Mouse (Mus musculus) urinary bladder, adult 18-20 months (tissue): ENCODE results near the gene Pcdh18.

Experiments
- DNase-seq, 2 experiments: peaks; one replicate each; pipeline ENCODE4 v3.0.0; 2022; ENCODE audit warnings: low spot score in 2 of 2, mixed read lengths in 2 of 2

Gene Pcdh18

DNA sequence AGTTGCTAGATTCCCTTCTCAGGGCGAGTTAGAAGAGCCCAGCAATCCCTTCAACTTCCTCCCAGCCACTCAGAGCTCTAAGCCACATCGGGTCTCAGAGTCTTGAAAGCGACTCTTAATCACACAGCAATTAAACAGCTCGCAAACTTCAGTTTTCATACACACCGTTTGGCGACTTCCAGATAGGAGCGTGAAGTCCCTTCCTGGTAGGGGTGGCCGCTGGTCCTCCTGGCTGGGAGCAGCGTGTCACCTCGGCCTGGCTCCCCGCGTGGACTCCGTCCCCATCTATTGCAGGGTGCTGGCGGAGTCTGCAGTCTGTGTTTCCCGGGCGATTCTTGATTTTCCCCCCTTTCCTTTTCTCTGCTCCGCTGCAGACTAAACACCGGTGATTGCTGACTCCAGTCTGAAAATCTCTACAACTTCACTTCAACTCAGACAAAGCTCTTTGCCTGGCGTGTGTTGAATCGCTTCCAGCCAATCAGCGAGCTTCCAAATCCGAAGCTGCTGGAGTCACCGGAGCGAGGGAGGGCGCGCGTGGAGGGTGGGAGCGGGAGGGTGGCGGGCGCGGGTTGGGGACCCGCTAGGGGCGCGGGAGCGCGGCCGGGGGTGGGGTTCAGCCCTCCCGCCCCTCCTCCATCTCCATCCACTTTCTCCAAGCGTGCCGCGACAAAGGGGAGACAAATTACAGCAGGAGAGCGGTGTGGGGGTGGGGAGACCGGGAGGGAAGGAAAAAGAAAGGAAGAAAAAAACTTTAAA is at the start of gene Pcdh18:
Gene Pcdh18 (minus strand): TSS at position 456 of the 756 bp plus-strand sequence.
- DNase-seq = peak; percentile 47 to 78

GRCm38 (mm10) chr3:49806823-49807222 is 49.7 kb upstream of the Pcdh18 start:
- no peak for DNase-seq

GRCm38 (mm10) chr3:49805511-49805910 is 48.4 kb upstream of the Pcdh18 start:
- no peak for DNase-seq

DNA sequence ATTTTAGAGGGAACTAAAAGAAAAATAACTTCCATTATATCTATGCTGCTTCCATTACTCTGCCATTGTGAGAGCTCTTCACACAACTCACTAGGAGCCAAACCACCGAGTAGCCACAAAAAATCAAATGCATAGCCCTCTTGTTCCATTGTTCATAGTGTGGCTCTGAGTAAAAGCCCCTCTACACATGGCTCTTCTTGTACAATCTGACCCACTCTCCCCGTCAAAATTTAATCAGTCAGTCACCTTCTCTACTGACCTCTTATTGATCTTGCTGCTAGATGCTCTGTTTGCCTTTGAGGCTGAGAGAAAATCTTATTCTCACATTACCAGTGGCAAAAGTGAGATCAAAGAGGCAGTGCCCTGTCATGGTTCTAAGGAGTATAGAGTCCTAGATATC is 31.2 kb upstream of the Pcdh18 start:
- no peak for DNase-seq

DNA sequence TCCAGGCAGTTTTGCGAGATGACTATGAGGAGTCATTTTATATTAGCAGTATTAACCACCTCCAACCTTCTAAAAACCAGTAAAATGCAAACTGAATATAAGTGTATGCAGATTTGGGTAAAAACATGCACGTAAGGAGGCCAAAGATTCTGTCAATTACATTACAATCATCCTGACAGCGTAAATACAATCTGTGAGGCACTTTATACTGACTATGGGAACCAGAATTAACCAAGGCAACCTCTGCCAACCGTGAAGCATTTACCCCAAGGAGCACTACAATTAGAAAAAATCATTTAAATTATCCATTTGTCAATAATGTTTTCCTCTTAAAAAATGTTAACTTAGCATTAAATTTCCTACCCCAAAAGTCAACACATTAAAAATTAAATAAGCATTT is 30.6 kb upstream of the Pcdh18 start:
- DNase-seq = no peak

DNA sequence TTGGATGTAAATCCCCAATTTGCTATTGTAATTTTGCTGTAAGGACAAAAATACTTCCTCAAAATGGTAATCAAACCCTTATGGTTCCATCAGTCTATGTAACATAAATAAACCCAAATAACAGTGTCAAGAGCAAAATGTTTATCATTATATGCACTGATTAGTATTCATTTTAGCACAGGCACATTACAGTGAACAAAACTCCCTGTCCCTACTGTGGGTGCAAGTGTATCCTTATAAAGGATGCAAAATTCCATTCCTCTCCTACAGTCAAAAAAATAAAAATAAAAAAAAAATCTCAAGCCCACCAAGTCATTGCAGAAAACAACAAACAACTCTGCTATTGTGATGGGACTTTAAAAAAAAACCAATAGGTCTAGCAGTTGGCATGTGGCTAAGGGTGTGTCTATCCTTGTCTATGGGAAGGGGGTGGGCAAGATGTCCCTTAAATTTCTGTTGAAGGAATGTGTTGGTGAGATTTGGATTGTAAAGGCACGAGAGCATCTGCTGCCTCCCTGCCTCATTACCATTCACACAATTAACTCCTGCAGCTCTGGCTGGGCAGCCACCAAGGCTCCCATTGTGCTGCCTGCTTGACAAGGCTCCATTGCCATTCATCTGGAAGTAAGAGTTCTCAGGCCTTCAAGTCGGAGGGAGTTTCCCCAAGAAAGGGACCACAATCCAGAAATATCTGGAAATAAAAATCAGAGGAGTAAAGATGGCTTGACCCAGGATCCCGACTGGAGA is 12.0 kb upstream of the Pcdh18 start:
- no peak for DNase-seq

GRCm38 (mm10) chr3:49762711-49763110 is 5.6 kb upstream of the Pcdh18 start:
- no peak for DNase-seq

DNA sequence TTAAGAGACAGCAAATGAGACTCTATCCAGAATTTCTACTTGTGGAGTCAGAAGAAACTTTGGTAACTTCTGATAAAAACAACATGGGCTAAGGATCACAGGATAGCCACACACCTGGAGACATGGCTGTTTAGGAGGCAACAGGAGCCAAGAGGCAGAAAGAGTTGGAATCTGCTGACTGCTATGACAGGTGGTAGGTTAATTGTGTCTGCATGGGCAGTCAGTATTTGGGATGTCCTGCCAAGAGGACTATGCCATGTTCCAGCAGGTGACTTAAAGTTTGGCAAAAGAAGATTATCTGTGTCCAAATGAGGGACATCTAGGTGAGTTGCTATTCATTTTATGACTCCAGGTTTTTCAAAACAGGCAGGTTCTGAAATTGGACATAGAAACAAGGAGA is 4.8 kb upstream of the Pcdh18 start:
- DNase-seq = no peak

DNA sequence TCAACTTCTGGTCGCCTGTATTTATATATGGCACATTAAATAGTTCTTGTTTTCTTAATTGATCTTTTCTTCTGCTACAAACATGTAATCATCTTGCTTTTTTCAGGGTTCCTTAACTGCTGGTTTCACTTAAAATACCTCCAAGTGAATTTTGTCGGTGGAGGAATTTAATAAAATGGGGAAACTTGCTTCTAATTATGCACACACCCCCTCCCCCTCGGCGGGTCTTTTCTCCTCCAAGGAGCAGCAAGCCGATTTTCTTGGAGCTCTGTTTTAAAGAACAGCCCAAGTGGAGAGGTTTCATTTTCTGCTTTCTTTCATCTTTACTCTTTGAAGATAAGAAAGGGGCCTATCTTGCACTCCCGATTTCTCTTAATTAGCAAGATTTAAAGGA is 498 bp upstream of the Pcdh18 start:
- DNase-seq = no peak

DNA sequence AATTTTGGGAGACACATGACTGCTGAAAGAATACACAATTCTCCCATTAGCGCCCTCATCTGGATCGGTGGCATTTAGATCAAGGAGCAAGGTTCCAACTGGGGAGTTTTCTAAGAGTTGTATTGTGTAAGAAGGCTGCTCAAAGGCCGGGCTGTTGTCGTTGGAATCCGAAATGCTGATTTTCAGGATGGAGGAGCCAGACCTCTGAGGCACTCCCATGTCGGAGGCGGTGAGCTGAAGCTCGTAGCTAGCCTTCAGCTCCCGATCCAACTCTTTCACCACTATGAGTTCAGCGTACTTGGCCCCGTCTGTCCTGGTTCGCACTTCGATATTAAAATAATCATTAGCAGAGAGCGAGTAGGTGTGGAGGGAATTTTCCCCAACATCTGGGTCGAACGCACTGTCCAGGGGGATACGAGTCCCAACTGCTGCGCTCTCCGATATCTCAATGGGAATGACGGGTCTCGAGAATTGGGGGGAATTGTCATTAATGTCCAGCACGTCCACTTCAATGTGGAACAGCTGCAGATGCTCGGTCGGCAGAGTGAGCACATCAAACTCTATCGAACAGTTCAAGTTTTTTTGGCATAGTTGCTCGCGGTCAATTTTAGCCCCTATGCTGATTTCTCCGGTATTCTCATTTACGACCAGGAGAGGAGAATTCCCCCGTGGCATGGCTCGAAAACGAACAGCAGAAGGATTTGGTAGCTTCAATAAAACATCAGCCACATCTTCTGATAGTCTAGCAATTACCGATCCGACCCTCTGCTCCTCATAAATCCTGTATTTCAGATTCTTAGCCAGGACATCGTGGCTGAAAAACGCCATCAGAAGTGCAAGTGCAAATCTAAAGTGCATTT is 909 bp downstream of the Pcdh18 start:
- DNase-seq = peak; percentile 23 to 52

DNA sequence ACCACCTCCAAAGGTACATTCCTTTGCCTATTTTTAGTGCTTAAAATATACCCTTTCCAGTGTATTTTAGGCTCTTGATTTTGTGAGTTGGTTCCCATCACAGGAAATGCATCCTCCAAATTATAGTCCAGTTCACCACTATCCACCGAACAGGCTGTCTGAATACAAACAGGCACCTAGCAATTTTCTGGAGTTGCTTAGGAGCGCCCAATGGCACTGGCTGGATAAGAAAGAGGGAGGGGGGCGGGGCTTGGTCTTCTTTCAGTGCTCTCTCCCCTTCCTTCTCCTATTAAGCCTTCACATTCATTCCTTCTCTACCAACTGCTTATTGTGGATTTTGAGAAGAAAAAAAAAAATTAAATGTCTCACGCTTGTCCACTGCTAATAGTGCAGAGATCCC is 4.4 kb downstream of the Pcdh18 start:
- no peak for DNase-seq

- DNase-seq = no peak
These were observed 7.4 kb downstream of the Pcdh18 start for GRCm38 (mm10) chr3:49749491-49750284.

- no peak for DNase-seq
These were observed 9.1 kb downstream of the Pcdh18 start for GRCm38 (mm10) chr3:49748054-49748453.

DNA sequence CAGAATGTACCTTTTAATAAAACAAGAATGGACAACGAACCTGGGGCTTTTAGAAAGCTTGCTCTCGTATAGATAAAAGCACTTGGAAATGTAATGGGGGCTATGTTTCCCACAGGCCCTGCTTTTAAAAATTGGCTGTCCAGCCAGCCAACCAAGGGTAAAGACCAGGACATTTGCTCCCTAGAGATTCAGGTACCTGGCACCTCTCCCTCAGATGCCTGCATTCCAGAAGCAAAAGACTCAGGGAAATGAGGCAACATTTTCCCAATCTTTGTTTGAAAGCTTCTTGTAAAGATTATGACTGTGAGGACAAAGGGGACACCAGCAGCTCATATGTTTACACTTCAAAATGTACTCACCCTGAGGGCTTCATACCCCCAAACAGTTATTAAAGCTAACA is 18.1 kb downstream of the Pcdh18 start:
- DNase-seq = no peak

DNA sequence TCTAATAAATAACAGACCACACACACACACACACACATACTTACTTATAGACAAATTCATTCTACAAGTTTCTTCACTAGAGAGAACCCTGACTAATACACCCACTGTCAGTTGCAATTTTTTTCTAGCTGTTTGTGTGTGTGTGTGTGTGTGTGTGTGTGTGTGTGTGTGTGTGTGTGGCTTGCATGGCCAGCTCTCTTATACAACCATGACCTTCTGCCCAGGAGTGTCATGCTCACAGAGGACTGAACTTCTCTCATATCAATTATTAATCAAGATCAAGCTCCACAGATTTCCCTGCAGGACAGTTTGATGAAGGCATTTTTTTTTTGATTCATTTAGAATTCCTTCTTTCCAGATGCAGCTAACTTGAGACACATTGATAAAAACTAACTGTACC is 18.6 kb downstream of the Pcdh18 start:
- DNase-seq = no peak

DNA sequence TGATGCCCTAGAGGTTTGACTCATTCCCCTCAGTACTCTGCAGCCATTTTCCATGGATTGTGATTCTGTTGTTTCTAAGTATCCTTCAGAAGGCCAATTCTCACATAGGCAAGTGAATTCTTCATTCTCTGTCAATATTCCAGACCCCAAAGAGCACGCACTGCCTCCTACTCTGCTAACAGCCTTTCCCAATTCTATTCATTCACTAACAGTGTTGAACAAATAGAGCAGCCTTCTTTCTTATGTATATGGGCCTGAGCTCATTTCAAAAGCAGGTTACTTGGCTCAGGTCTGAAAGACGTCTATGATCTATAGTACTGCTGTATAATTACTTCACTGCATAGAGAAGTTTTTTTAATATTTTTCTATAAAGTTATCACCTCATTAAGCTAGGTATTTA is 50.6 kb downstream of the Pcdh18 start:
- DNase-seq = no peak

DNA sequence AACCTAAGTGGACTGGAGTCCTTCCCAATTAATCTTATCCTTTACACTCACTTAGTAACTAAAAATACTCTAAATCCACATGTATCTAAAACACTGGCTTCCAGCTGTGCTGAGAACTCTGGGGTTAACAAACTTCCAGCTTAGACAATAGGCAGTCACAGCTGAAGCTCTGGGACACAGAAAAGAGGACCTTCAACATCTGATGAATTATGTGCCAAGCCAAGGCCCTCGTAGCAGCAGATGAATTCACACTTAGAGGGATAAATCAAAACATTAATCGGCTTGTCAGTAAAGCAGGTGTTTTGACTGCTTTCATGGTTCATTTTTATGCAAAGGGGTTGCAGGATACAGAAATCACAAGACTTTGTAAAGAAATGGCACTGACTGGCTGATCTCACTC is 57.2 kb downstream of the Pcdh18 start:
- no peak for DNase-seq
